Mouse (Mus musculus): ENCODE data around the gene Pgpep1.

The Pgpep1 gene

DNA sequence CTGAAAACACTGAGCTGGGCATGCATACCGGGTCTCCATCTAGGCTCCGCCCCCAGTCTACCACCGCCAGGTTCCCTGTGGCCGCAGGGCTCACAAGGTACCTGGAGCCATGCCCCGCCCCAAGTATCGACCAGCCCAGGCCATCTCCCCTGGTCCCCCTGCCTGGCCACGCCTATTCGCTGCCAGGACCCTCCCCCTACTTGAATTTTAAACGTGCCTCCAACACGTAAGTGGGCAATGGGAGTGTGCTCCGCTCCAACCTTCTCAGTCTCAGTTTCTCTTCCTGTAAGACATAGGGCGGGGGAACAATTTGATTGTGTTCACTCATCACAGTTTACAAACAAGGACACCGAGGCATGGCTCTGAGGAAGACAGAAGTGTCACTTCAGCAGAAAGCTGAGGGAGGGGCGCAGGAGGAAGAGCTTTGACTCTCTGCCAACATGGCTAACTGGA is at the start of gene Pgpep1:
Pgpep1 (minus strand) TSS at position 116 of the 453 bp plus-strand sequence.
- peak; percentile 69 to 70 for DNase-seq

DNA sequence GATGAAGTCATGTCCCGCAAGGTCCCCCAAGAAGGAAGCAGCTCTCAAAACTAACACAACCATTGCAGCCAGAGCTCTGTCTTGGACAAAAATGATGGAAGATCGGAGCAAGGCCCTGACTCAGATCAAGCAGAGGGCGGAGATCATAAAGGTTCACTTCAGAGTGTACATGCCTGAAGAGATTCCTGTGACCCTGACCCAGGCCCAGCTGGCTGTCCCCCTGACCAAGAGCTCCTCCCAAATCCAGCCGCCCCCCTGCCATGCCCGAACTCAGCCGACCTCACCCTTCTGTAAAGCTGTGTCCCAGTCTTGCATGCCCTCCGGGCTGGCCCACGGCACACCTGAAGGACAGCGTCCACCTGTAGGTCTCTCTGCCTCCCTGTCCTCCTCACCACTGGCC is 49.6 kb upstream of the Pgpep1 start:
- DNase-seq = no peak

DNA sequence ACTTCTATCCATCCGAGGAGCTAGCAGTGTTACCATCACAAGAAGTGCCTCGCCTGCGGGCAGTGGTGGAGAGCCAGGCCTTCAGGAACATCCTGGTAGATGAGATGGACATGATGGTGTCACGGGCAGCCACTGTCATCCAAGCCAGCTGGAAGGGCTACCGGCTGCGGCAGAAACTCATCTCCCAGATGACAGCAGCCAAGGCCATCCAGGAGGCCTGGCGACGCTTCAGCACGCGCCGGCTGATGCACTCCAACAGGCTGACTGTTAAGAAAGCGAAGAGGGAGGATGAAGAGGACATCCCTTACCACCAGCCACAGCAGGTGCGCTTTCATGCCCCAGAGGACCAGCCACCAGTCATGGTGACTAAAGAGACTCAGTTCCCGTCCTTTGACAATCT is 48.1 kb upstream of the Pgpep1 start:
- DNase-seq = no peak

DNA sequence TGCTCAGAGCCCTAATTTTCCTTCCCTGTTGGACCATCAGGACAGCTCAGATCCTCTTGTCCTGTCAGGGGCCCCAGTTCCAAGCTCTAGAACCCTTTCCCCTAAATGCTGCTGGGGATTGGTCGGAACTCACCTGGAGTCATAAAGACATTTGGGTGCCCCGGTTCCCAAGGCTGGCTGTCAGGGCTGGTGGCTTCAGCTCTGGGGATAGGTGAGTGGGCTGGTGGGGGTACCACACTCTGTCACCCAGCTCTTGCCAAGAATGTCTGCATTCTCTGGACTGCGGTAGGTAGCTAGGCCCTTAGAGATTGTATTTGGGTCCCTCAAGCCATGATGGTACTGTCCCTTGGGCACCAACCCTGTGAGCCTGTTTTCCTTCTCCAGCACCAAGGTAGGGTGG is 43.1 kb upstream of the Pgpep1 start, which contains the start of gene Iqcn:
Iqcn (plus strand) TSS at position 171 of the 400 bp plus-strand sequence.
- no peak for DNase-seq

DNA sequence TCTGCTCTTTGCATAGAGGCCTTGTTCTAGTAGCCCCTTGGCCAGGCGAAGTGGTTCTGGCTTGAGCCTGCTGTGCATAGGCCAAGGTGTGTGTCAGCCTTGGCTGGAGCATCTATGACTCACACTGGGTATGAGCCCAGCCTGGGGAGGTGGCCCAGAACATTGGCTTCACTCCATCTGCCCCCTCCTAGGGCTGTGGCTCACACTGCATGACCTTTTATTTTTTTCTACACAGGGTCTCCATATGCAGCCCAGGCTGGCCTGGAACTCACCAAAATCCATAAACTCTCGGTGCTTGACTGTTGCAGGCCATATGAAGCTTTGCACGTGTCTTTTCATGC is 42.6 kb upstream of the Pgpep1 start:
- DNase-seq = no peak

DNA sequence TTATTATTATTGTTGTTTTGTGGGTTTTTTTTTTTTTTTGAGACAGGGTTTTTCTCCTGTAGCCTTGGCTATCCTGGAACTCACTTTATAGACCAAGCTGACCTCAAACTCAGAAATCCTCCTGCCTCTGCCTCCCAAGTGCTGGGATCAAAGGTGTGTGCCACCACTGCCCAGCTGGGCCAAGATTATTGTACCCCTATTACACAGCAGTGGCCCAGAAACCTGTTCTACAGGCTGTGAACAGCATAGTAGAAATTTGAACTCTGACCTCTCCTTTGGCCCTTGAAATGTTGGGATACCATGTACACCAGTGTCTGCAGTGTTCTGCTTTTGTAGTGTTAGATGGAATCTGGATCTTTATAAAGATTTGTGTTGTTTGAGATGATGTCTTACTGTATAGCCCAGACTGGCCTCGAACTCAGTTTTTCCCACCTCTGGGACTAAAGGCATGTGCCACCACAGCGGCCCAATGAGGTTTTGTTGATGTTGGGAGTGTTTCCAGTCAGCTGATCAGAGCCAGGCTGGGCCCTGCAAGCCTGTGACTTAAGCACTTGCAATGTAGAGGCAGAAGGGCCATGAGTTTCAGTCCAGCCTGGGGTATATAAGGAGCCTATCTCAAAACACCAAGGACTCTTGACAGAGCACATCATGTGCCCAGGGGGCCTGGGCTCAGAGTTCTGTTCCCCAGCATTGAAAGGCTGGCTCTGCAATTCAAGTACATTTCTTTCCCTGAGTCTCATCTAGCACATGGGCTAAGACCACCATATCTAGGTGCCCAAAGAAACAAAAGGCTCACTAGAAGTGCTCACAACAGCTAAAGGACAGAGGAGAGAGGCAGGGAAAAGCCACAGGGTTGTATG is 42.0 kb upstream of the Pgpep1 start:
- DNase-seq = no peak

DNA sequence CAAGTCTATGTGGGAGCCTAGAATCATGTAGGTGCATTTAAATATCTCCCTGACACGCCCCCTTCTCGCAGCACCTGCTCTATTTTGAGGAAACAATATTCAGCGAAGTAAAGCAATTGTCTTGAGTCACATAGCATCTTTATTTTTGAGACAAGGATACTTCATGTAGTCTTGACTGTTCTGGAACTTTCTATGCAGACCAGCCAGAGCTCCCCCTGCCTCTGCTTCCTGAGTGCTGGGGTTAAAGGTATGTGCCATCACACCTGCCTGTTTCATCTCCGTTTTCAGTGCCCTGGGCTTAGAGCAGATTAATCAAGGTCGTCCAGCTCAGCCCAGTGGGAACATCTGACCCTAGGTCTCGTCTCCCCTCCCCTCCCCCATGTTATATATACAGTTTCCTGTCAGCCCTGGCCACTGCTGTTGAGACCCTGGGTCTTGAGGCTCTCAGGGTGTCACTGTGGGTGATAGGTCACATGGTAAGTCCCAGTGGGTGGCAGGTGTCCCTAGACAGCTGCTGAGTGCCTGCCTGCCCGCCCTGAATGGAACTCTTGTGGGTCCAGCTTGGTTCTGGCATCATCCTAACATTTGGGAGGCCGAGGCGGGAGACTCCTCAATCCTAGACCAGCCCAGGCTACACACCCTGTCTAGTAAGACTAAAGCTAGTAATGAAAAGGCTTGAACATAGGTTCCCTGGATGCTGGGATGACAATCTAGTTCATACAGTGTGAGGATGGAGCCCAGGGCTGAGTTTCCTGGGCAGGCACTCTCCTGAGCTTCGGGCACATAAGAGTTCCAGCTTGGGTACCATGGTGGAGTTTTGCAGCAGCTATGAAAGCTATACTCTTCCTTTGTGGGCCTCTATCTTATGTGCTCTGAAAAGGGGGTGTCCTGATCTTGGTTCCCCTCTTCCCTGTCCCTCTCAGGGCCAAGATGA is 41.1 kb upstream of the Pgpep1 start:
- DNase-seq = no peak

DNA sequence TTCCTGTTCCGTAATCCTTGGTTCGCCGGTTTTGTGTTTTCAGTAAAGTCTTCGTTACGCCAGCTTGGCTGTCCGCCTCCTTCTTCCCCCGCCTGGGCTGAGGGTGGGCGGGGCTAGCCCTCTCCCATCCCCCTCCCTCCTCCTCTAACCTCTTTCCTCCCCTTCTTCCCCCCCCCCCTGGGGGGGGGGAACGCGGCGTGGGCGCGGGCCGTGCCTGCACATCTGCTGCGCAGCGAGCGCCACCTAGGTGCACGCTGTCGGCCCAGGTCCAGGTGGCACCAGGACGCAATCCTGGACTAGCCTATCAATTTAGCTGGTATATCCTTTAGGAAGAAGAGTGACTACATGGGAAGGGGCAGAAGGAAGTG is 40.4 kb upstream of the Pgpep1 start:
- DNase-seq = peak; percentile 92 to 93

DNA sequence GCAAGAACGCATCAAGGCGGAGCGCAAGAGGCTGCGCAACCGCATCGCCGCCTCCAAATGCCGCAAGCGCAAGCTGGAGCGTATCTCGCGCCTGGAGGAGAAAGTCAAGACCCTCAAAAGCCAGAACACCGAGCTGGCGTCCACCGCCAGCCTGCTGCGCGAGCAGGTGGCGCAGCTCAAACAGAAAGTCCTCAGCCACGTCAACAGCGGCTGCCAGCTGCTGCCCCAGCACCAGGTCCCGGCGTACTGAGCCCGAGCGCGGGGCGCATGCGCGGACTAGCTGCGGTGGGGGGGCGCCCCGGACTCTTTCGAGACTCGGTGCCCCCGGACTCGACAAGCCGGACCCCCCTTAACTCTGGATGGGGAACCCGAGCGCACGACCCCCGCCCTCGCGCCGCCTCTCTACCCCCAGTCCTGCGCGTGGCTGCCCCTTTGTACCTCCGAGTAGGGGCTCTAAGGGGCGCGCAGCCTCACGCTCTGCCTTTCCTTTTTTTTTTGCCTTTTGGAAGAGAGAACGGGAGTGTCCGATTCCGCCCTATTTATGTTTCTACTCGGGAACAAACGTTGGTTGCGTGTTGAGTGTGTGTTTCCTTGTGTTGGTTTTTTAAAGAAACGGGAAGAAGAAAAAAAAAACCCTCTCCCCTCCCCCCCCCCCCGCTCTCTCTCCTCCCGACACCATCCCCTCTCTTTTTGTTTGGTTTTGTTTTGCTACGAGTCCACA is 39.8 kb upstream of the Pgpep1 start:
- DNase-seq = peak; percentile 76 to 77

DNA sequence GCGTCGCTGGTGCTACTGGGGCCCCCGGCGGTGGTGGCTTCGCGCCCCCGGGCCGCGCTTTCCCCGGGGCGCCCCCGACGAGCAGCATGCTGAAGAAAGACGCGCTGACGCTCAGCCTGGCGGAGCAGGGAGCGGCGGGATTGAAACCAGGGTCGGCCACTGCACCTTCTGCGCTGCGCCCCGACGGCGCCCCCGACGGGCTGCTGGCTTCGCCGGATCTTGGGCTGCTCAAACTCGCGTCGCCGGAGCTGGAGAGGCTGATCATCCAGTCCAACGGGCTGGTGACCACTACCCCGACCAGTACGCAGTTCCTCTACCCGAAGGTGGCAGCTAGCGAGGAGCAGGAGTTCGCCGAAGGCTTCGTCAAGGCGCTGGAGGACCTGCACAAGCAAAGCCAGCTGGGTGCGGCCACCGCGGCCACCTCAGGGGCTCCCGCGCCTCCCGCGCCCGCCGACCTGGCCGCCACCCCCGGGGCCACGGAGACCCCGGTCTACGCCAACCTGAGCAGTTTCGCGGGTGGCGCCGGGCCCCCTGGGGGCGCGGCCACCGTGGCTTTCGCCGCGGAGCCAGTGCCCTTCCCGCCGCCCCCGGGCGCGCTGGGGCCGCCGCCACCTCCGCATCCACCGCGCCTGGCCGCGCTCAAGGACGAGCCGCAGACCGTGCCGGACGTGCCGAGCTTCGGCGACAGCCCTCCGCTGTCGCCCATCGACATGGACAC is 39.1 kb upstream of the Pgpep1 start:
- peak in 1 of 2 experiments; percentile 62 for DNase-seq

DNA sequence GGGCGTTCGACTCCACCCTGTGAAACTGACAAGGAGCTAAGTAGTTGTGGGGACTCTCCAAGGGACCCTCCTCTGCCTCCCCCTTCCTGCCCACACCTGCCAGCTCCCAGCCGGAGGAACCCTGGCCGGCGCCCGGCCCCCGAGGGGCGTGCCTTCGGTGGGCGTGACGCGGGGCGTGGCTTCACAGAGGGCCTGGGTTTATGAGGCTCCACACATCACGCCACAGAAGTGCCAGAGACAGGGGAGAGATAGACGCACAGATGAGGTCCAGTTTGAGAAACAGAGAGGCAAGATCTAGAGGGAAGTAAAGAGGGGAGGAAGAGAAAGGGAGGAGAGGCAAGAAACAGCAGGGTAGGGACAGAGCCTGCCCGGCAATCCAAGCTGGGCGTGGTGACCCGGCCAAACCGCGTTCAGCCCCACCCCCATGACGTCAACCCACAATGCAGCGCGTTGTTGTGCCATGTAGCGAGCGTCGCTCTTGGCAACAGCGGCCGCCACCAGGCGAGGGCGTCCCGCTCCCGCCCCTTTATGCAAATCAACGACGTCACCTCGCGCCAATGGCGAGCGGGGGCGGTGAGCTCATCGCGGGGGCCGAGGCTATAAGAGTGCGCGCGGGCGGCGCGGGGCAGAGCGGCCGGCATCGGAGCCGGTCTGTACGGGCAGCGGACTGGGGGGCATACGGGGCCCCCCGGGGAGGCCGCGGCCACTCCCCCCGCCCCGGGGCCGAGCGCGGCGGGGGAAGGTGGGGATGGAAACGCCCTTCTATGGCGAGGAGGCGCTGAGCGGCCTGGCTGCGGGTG is 38.3 kb upstream of the Pgpep1 start, which contains the start of gene Jund:
Jund (plus strand) TSS at position 640 of the 800 bp plus-strand sequence.
- peak; percentile 98 to 99 for DNase-seq

DNA sequence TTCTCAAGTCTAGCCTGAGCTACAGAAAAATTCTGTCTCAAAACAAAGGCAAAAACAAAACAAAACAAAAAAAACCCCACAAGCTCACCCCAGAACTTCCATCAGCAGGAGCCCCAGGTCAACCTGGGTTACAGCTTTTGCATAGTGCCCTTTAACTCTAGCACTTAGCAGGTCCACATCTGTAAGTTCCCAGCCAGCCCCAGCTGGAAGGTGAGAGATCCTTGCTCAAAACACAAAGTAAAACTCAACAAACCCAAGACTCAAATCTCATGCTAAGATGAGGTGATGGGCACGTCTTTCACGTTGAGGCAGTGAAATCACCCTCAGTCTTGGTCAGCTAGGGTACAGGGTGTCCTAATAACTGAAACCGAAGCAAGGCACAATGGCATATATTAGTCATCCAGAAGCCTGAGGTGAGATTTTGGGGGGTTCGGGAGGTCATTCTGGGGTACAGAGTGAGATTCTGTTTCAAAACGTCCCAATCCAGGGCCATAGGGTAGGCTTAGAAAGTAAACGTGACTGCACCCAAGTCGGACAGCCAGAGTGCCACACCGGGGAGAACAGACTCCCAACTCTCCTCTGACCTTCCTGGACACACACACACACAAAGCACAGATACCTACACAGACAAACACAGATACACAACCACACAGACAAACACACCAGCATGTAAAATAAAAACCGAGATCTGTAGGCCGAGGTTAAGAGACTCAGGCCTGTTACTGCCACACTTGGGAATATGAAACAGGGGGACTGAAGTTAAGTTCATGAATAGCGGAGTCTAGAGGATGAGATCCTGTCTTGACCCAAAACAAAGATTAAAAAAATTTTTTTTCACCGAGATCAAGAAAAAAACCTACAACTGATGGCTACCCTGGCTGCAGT is 37.4 kb upstream of the Pgpep1 start:
- DNase-seq = no peak

DNA sequence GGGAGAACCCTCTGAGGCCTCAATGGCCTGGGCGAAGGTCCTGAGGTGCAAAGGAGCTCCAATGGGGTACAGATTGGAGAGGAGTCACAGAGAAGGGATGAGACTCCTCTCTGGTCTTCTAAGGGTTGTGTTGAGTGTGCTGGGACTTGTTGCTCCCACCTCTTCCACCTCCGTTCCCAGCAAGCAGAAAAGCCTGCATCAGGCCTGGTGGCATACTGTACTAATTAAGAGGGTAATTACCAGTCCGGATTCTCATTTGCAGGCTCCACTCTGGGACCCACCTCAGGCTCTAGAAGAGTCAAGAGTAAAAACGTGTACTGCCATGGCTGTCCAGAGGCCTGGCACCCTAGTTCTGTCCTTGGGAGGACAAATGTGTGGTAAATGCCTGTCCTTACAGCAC is 36.8 kb upstream of the Pgpep1 start:
- no peak for DNase-seq

DNA sequence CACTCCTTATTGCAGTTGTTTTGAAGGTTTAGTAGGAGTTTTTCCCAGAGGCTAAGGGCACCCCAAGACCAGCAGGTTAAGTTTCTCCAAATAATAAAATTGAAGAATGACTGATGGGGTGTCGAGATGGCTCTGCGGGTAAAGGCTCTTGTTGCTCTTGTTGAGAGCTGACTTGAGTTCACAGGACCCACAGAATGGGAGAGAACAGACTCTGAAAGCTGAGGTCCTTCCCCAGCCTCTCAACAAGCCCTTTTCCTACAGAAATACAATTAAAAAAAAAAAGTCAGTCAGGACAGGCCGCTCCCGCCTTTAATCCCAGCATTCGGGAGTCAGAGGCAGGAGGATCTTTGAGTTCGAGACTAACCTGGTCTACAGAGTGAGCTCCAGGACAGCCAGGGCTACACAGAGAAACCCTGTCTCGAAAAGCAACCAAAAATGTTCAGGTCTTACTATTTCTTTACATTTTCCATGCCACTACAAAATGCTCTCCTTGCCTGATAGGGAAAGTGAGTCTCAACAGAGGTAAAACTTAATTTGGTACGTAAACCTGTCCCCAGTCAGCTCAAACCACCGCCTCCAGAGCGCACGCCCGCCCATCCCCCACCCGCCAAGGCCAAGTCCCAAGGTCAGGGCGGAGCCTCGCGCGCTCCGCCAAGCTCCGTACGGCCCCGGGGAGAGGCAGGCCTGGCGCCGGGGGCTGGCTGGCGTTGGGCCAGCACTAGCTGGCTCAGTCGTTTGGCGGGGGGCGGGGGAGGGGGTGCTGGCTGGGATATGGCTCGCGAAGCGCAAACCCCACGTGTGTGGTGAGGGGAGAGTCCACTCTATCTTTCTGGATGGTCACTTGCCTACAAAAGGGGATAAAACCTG is 36.1 kb upstream of the Pgpep1 start:
- peak; percentile 77 to 79 for DNase-seq

DNA sequence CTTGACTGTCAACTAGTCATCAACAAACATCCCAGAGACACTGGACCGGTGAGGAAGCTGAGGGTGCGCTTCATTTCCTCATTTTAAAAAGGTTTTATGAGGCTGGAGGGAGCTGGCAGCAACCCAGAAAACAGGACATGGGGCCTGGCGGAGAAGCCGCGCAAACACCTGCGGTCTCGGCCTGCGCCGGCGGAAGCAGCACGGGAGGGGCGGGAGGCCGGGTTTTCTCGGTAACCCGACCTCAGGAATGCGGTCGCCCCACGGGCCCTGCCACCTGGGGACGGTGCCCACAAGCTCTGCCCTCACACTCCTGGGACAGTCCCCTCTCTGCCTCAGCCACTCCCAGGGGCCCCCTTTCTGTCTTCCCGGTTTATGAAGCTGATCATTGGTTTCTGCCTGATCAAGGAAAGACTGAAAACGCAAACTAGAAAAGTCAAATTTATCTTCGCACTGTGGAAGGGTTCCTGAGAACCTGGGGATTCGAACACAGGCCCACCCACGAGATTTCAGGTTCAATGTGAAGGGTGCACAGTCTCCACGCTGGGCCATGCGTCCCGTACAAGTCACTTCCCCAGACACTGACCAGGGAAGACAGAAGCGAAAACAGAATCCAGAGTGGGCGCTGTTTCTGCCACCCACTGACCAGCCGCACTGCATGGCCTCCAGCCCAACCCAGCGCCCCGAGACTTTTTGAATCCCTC is 35.3 kb upstream of the Pgpep1 start:
- peak in 1 of 2 experiments; percentile 63 for DNase-seq

DNA sequence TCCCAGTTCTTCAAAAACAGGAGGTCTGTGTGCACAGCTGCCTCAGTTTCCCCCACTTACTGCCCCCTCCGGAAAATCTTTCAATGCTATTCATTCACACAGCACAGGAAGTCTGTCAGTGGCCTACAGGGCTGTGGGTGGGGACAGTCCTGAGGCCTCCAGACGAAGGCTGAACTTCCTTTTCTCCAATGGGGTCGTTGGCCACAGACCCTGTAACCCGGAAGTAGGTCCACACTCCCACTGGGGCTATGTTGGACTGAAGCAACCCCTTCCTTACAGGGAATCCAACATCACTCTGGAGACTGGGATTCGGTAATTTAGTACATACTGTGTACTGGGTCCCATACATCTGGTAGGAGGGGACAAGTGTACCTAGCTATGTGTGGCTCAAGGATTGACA is 33.4 kb upstream of the Pgpep1 start:
- DNase-seq = no peak

DNA sequence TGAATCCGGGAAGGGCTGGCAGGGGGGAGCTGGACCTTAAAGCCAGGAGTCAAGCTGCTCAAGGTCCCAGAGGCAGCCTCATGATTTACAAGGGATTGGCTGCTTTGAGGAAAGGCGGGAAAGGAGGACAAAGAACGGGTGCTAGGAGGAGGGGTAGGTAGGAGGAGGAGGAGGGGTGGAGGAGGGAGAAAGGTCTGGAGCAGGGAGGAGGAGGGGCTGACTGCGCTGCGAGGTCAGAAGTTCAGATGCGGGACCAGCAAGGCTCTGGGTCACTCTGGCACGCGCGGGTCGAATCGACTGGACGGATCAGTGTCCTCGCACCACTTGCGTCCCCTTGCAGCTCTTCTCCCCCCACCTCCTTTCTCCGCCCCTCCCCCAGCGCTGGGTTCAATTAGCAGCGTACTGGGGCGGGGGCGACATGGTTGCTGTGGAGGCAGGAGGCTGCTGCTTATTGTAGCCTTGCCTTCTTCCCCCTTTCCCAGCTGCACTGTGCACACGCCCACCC is 31.6 kb upstream of the Pgpep1 start:
- DNase-seq = peak; percentile 61 to 75

DNA sequence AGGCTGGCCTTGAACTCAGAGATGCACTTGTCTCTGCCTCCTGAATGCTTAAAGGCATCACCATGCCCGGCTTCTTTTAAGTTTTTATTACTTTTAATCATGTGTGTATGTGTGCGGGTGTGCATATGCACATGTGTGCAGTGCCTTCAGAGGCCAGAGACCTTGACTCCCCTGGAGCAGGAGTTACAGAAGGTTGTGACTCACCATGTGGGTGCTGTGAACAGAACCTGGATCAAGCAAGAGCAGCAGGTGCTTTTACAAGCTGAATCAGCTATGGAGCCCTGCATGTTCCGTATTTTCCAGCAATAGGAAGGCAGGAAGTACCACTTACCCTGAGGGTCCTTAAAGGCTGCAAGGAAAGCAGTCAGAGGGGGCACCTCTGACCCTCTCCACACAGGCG is 31.0 kb upstream of the Pgpep1 start:
- DNase-seq = no peak

Data from kidney, adult 8-10 months (tissue).